Mouse (Mus musculus) 3T3-L1 (cell line): Measurements from ENCODE around the gene Rere.
"Not testable (repeated sequence)": the region's sequence is repeated elsewhere in the genome, so short reads cannot be mapped to it uniquely, and the experiment has no call there.

Experiments
- DNase-seq: peaks from one replicate; pipeline ENCODE4 v3.0.0-alpha.2; 2015; ENCODE audit warnings: low read depth, low spot score

Rere gene

GRCm38 (mm10) chr4:150459022-150459794 is 177.8 kb downstream of the Rere start:
- peak; percentile 57 for DNase-seq

GRCm38 (mm10) chr4:150460451-150460850 is 179.0 kb downstream of the Rere start:
- no peak for DNase-seq

GRCm38 (mm10) chr4:150461011-150461410 is 179.6 kb downstream of the Rere start:
- DNase-seq: no peak

- DNase-seq: no peak
These were observed 180.2 kb downstream of the Rere start for GRCm38 (mm10) chr4:150461427-150462189.

- DNase-seq: no peak
These were observed 180.9 kb downstream of the Rere start for GRCm38 (mm10) chr4:150462367-150462766.

GRCm38 (mm10) chr4:150465759-150466158 is 184.3 kb downstream of the Rere start:
- DNase-seq: peak; percentile 80

GRCm38 (mm10) chr4:150469274-150469673 is 187.8 kb downstream of the Rere start:
- DNase-seq: no peak

GRCm38 (mm10) chr4:150470674-150471328 is 189.4 kb downstream of the Rere start:
- DNase-seq: no peak

- DNase-seq: no peak
These were observed 191.4 kb downstream of the Rere start for GRCm38 (mm10) chr4:150472751-150473436.

- DNase-seq: no peak
These were observed 192.1 kb downstream of the Rere start for GRCm38 (mm10) chr4:150473437-150474070.

GRCm38 (mm10) chr4:150474086-150474485 is 192.6 kb downstream of the Rere start:
- no peak for DNase-seq

GRCm38 (mm10) chr4:150476258-150476657 is 194.8 kb downstream of the Rere start:
- no peak for DNase-seq

- no peak for DNase-seq
These were observed 196.6 kb downstream of the Rere start for GRCm38 (mm10) chr4:150478006-150478405.

GRCm38 (mm10) chr4:150483081-150483480 is 201.6 kb downstream of the Rere start:
- not testable (repeated sequence) for DNase-seq

- DNase-seq: no peak
These were observed 204.7 kb downstream of the Rere start for GRCm38 (mm10) chr4:150486097-150486496.

GRCm38 (mm10) chr4:150487109-150487508 is 205.7 kb downstream of the Rere start:
- no peak for DNase-seq

GRCm38 (mm10) chr4:150488096-150488748 is 206.8 kb downstream of the Rere start:
- DNase-seq: no peak

GRCm38 (mm10) chr4:150488767-150489166 is 207.3 kb downstream of the Rere start:
- DNase-seq: no peak

GRCm38 (mm10) chr4:150490050-150490449 is 208.6 kb downstream of the Rere start:
- DNase-seq: no peak

GRCm38 (mm10) chr4:150491710-150492109 is 210.3 kb downstream of the Rere start:
- no peak for DNase-seq
